Mouse (Mus musculus) G1E (cell line): Measurements from ENCODE around the gene Kcnj4.

Experiments
- CTCF ChIP-seq: IDR thresholded peaks from 2 replicates; pipeline ENCODE4 v1.5.1; 2012; ENCODE audit warnings: low read depth, low read length, inconsistent platforms, mixed read lengths
- GATA1 ChIP-seq: IDR thresholded peaks from 2 replicates; pipeline ENCODE4 v1.6.1; 2012; ENCODE audit warnings: borderline replicate concordance, low read length, inconsistent platforms, mixed read lengths
- GATA2 ChIP-seq: IDR thresholded peaks from 2 replicates; pipeline ENCODE4 v1.6.1; 2012; ENCODE audit warnings: low read depth, low read length, inconsistent platforms, borderline replicate concordance
- POLR2AphosphoS5 ChIP-seq: IDR thresholded peaks from 2 replicates; pipeline ENCODE4 v1.6.1; 2012; ENCODE audit warnings: low read depth, low read length, inconsistent platforms; ENCODE audit not compliant: insufficient replicate concordance
- TAL1 ChIP-seq: conservative IDR thresholded peaks from 2 replicates; pipeline ENCODE4 v1.6.1; 2012; ENCODE audit warnings: low read depth, low read length, inconsistent platforms, mixed read lengths

DNA sequence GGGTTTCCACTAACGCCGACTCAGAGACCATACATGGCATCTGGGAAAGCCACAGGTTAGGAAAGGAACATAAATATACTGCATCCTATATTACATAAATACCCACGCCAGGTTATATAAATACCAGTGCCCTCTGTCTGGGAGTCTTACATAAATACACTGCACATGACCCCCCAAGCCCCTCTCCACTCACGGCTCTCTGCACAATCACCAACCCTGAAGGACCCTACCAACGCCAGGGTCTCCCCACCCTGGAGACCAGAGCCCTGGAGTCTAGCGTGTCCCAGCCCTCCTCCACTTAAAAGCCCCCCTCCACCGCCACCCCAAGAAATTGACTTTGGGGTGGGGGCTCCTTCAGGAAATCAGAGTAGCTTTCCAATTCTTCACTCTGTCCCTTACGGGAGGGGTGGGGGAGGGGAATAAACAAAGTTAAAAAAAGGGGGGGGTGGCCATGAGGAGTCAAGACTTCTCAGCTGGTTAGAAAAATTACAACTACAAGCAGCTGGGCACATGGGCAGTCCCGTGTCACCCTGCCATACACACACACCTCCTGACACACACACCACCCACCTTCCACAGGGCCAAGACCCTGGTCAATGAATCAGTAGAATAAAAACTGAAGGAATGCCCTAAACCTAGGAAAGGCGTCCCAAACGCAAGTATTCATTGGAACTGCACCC lies 64.2 kb downstream of the Kcnj4 start:
- TF ChIP-seq CTCF: no peak
- no peak for TF ChIP-seq GATA2
- TF ChIP-seq TAL1: no peak
- TF ChIP-seq POLR2AphosphoS5: no peak
- no peak for TF ChIP-seq GATA1
